Mouse (Mus musculus) ZHBTc4 (cell line): ENCODE results near the gene Ebf1.

Source experiments
- DNase-seq: peaks from one replicate; pipeline ENCODE4 v3.0.0-alpha.2; 2011; ENCODE audit warnings: low read depth, low spot score

The Ebf1 gene

DNA sequence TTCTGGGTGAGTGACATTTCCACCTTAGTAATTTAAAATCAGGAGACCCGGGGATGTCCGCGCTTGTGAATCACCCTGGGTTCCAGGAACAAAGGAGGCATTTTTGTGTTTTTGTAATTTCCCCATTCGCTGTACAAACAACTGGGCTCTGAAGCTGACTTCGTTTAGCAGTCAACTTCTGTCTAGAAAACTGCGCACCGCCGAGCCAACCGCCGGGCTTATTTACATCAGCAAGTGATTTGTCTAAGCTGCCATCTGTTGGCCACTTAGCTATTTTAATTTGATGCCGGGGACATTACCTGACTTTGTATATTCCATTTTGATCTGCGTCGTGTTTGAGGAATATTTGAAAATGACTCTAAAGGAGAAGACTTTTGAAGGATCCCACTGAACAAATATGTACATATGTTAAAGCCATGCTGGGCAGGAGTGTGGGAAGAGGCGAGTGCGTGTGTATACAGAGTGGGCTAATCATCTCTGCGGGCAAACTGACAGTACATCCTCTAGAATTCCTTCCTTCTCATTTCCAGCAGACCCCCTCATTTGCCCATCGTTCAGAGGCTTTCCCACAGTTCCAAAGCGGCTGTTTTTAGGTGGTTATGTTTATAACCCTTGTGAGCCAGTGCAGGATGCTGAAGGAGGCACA is 216.4 kb downstream of the Ebf1 start:
- peak; percentile 21 for DNase-seq

DNA sequence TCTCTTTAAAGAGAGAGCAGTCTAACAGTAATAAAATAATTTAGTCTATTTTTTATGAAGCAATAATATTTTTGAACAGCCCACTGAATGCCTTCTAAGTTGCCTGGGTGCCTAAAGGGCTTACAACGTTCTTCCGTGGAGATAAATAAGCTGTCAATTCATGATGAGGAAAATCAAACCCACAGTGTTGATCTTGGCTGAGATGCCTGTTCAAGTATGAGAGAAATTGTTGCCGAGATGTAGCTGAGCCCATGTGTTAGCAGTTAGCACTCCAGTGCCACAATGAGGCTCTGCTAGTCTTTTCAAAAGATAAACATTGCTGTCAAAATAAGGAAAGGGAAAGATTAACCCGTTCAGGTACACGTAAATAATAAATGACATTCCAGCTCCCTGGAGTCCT is 218.0 kb downstream of the Ebf1 start:
- no peak for DNase-seq

GRCm38 (mm10) chr11:44837592-44837991 is 220.5 kb downstream of the Ebf1 start:
- DNase-seq: no peak

GRCm38 (mm10) chr11:44841127-44842056 is 224.3 kb downstream of the Ebf1 start:
- peak; percentile 84 for DNase-seq

- DNase-seq: no peak
These were observed 234.8 kb downstream of the Ebf1 start for GRCm38 (mm10) chr11:44851874-44852273.

GRCm38 (mm10) chr11:44852921-44853320 is 235.8 kb downstream of the Ebf1 start:
- no peak for DNase-seq

DNA sequence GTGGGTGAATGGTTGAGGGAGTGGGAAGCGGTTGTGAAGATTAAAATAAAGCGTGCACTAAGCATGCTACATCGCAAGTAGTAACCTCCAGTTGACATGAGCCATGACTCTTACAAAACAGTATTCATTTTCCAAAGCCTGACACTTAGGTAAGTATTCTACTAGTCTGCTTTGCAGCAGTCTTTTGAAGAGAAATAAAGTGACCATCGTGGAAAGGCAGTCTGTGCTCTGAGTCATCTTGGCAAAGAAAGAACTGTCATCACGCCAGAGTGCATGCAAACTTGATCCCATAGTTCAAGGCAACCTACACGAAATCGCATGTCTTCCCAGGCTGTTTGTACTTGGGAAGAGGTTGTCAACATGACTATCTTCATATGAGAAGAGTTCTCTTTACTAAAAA is 237.4 kb downstream of the Ebf1 start:
- no peak for DNase-seq

DNA sequence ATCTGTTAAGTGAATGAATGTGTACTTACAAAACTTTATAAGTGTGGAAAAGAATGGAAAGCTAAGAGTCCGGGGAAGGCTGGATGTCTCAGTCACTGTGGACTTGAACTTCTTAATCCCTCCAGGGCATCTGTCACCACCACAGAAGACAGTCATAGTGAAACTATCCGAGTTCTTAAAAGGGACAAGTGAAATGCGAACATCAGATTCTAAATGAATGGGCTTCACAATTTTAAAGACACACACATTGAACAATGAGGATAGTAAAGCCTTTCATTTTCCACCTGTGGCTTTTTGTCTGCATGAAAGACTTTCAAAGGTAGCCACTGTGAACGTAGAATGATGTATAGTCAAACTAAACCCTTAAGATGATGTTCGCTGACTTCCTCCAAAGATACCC is 244.0 kb downstream of the Ebf1 start:
- DNase-seq: no peak

GRCm38 (mm10) chr11:44863910-44864309 is 246.8 kb downstream of the Ebf1 start:
- peak; percentile 97 for DNase-seq

DNA sequence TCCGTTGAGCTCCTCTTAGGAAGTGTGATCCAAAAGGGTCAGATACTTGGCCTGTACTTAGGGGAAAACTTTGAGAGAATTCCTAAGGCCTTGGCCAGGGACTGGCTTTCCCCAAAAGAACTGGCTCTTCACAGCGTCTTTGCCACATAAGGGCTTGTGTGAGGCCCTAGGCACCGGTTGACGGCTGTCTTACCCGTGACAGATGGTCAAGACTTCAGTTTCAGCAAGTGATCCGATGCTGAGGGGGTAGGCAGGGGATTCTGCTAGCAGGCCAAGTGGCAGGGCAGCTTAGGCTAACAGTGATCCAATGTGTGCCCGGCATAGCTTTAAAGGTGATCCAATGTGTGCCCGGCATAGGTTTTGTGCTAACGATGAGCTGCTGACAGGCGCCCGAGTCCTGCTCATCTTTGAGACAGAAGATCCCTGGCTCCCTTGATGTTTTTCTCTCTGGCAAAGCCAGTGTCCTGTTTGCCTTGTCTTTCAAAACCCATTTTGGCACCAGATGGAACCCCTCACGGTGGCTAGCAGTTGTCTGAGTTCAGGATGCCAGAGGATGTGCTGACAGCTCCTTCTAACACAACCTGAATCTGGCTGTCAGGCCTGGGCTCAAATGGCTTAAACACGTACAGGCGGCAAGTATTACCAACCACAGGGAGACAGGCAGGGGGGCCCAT is 249.5 kb downstream of the Ebf1 start:
- DNase-seq: no peak

- no peak for DNase-seq
These were observed 250.3 kb downstream of the Ebf1 start for GRCm38 (mm10) chr11:44867433-44867832.

- no peak for DNase-seq
These were observed 256.8 kb downstream of the Ebf1 start for GRCm38 (mm10) chr11:44873876-44874275.

- DNase-seq: no peak
These were observed 258.1 kb downstream of the Ebf1 start for GRCm38 (mm10) chr11:44875171-44875570.

GRCm38 (mm10) chr11:44881056-44881683 is 264.1 kb downstream of the Ebf1 start:
- no peak for DNase-seq

DNA sequence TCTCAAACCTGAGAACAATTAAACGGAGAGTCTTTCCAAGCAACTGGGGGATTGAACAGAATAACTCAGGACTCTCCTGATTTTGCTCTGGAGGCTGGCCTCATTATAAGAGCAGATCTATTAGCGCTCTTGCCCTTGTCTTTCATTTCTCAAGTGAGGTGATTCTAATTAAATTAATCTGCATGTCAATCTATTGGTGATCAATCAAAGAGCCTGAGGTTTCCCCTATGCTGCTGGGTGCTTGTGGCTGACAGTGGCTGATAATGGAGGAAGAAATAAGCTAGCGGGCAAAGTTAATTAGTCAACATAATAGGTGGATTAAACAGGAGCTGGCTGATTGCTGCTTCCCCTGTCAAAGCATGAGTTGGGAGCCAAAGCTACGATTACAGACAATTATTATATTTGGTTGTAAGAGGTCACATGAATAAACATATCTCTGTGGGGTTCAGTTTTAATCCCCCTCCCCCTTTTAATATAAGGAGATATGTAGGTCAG is 265.4 kb downstream of the Ebf1 start:
- no peak for DNase-seq

DNA sequence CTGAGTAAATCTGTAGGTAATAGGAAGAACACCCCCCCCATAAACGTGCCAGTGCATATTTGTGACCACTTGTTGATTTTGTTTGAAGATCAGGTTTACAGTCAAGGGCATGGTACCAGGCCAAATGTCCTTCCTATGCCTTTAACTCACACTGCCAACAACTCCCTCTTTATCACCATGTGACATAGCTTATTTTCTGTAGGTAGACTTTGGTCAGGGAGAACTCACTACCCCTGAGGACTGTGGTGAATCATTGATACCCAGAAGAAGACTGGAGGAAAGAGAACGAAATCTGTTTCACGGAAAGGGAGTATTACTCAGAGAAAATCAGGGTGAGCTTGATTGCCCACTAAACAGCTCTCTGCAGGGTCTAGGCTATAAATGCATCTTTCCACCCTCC is 267.2 kb downstream of the Ebf1 start:
- no peak for DNase-seq

- DNase-seq: no peak
These were observed 269.8 kb downstream of the Ebf1 start for GRCm38 (mm10) chr11:44886897-44887296.

- no peak for DNase-seq
These were observed 270.6 kb downstream of the Ebf1 start for GRCm38 (mm10) chr11:44887691-44888090.

DNA sequence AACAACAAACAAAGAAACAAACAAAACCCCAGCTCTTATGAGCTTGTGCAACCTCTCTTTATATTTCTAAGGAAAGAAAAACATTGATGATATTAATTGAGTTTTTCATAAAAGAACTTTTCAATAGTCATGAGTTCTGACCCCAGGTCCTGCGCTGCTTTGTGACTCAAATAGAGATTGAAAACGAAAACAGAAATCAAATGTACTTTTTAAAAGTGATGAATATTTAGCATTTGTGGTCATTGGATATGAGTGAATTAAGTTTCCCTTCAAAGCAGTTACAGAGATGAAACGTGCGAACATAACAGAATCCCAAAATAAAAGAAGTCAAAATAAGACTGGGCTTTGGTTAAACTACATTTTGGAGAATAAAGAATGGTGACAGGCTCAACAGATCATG is 271.3 kb downstream of the Ebf1 start:
- DNase-seq: no peak

- peak; percentile 44 for DNase-seq
These were observed 275.9 kb downstream of the Ebf1 start for GRCm38 (mm10) chr11:44892814-44893521.

DNA sequence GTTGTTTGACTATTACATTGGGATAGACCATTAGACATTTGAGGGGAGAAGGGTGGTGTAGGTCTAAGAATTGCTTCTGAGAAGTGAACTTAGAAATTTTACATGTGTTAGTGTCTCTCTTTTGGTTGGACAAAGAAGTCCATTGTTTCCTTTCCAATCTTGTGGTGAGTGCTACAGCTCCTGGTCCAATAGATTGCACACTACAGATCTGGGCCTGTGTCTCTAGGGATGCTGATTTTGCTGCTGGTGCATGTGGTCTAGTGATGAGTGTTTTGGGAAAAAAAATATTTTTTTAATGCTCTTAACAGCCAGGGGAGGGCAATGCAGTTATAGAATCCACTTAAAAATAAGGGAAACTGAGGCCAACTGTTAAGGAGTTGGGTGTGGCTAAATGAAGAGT is 276.9 kb downstream of the Ebf1 start:
- no peak for DNase-seq
